In genomic region chr11:76744550-76744949, GRCm38 (mm10) we compare ENCODE assay signal across 11 mouse cellular contexts. TPM values are rescaled to one million over a fixed set of nuclear protein-coding genes. Genes with fewer than 3 reads are reported as not detected.
A peak's percentile ranks its signal among the peaks of the same experiment; 100 is the strongest.
DNase-seq lines count a peak whose midpoint lies in the region; ATAC-seq and TF ChIP-seq lines count a peak whose summit lies in the region.
"Had no signal": no experiment of that assay in that cellular context is flagged by ENCODE, and none has a peak within 500 bp of the region (broad histone marks: within the 10 kb centered on the region; RNA-seq: fewer than 3 reads in every experiment).

No protein-coding gene starts in this region.

- no peak overlapping the region for H3K4me3 ChIP-seq in liver, embryonic 14.5 days (ENCODE audit: insufficient read depth in 1 of 2, low read depth in 2 of 2, low read length in 2 of 2)
- H3K4me3 ChIP-seq in liver, embryonic 11.5 days (ENCODE audit: low read depth, low read length), result no peak overlapping the region
- no peak overlapping the region for H3K4me3 ChIP-seq in midbrain, embryonic 15.5 days
- H3K4me3 ChIP-seq: hindbrain, embryonic 15.5 days; stomach, embryonic 15.5 days had no signal

- no peak overlapping the region for H3K4me2 ChIP-seq in liver, embryonic 14.5 days (ENCODE audit: low read depth)
- no peak overlapping the region for H3K4me2 ChIP-seq in liver, embryonic 11.5 days
- no peak overlapping the region for H3K4me2 ChIP-seq in midbrain, embryonic 15.5 days
- H3K4me2 ChIP-seq: hindbrain, embryonic 15.5 days; stomach, embryonic 15.5 days had no signal

- no peak for DNase-seq in liver, embryonic 14.5 days (ENCODE audit: low read depth in 3 of 3, low spot score in 3 of 3)
- DNase-seq in liver, embryonic 11.5 days (ENCODE audit: low spot score), result no peak
- DNase-seq in brain, embryonic 14.5 days (ENCODE audit: low read depth), result peak; percentile 77
- peak; percentile 4 to 14 for DNase-seq in frontal cortex, postnatal 25 days (ENCODE audit: low spot score in 2 of 2)
- DNase-seq in layer of hippocampus, adult 9-10 months (ENCODE audit: low spot score), result peak; percentile 10
- peak; percentile 86 for DNase-seq in telencephalon, adult 2 months (ENCODE audit: low read depth, low spot score)
- DNase-seq in ovary, postnatal 10 days (ENCODE audit: low spot score), result no peak

- no peak for ATAC-seq in liver, embryonic 14.5 days (ENCODE audit: insufficient read depth)
- ATAC-seq in liver, embryonic 11.5 days (replicated peaks; ENCODE audit: low FRiP score), result no peak
- no peak for ATAC-seq in midbrain, embryonic 15.5 days (replicated peaks)

- TF ChIP-seq EP300 in liver, embryonic 14.5 days (IDR thresholded peaks at IDR 0.05; ENCODE audit: low read depth), result no peak

- peaks cover 16% of the 10 kb centered on the region for H3K36me3 ChIP-seq in liver, embryonic 14.5 days (replicated peaks; ENCODE audit: control insufficient read depth, insufficient read depth, low read depth)
- H3K36me3 ChIP-seq in liver, embryonic 11.5 days (ENCODE audit: control insufficient read depth, insufficient read depth, low read length), result peaks cover 22% of the 10 kb centered on the region; the same call in 1 of the 2 replicates
- peaks cover 28% of the 10 kb centered on the region for H3K36me3 ChIP-seq in midbrain, embryonic 15.5 days (replicated peaks)

- TF ChIP-seq CTCF in liver, embryonic 14.5 days (IDR thresholded peaks at IDR 0.05; ENCODE audit: low read depth), result 0 out of 2 replicates have a peak, but pooled peaks have one; percentile 5
- peak; percentile 55; the same call in 1 of the 2 replicates for TF ChIP-seq CTCF in brain, embryonic 14.5 days (IDR thresholded peaks at IDR 0.05; ENCODE audit: borderline replicate concordance, extremely low read depth, insufficient read depth, insufficient read length)

- no peak for TF ChIP-seq POLR2A in brain, embryonic 14.5 days (IDR thresholded peaks at IDR 0.05; ENCODE audit: borderline replicate concordance, extremely low read depth, insufficient read depth, insufficient read length, poor library complexity, severe bottlenecking)

- H3K9me3 ChIP-seq in liver, embryonic 14.5 days (ENCODE audit: control insufficient read depth, low read length), result no peaks in the 10 kb centered on the region
- H3K9me3 ChIP-seq in liver, embryonic 11.5 days (ENCODE audit: control insufficient read depth, low read length), result no peaks in the 10 kb centered on the region
- no peaks in the 10 kb centered on the region for H3K9me3 ChIP-seq in midbrain, embryonic 15.5 days
- H3K9me3 ChIP-seq: hindbrain, embryonic 15.5 days; stomach, embryonic 15.5 days had no signal

- WGBS in liver, embryonic 14.5 days (ENCODE audit: insufficient replicate concordance), result 72% methylated on average over 7 of the region's 7 CpGs
- 80% methylated on average over 7 of the region's 7 CpGs for WGBS in liver, embryonic 11.5 days
- 80% methylated on average over 7 of the region's 7 CpGs for WGBS in midbrain, embryonic 15.5 days

- no peaks in the 10 kb centered on the region for H3K27me3 ChIP-seq in liver, embryonic 14.5 days (ENCODE audit: control insufficient read depth, insufficient read depth, low read length)
- no peaks in the 10 kb centered on the region for H3K27me3 ChIP-seq in liver, embryonic 11.5 days (replicated peaks; ENCODE audit: control insufficient read depth, insufficient read depth, low read length)
- H3K27me3 ChIP-seq in midbrain, embryonic 15.5 days (replicated peaks), result no peaks in the 10 kb centered on the region
- H3K27me3 ChIP-seq: hindbrain, embryonic 15.5 days; stomach, embryonic 15.5 days had no signal

- no peak overlapping the region for H3K27ac ChIP-seq in liver, embryonic 14.5 days
- H3K27ac ChIP-seq in liver, embryonic 11.5 days (ENCODE audit: low read depth, low read length), result no peak overlapping the region
- H3K27ac ChIP-seq in midbrain, embryonic 15.5 days, result no peak overlapping the region
- H3K27ac ChIP-seq: hindbrain, embryonic 15.5 days; macrophage; stomach, embryonic 15.5 days had no signal

- H3K9ac ChIP-seq in liver, embryonic 14.5 days (replicated peaks), result no peak overlapping the region
- no peak overlapping the region for H3K9ac ChIP-seq in liver, embryonic 11.5 days (ENCODE audit: low read depth, low read length)
- no peak overlapping the region for H3K9ac ChIP-seq in midbrain, embryonic 15.5 days
- H3K9ac ChIP-seq: hindbrain, embryonic 15.5 days; stomach, embryonic 15.5 days had no signal

- no peaks in the 10 kb centered on the region for H3K4me1 ChIP-seq in liver, embryonic 14.5 days (replicated peaks; ENCODE audit: control insufficient read depth in 2 of 2, insufficient read depth in 2 of 2, low read length in 1 of 2)
- no peaks in the 10 kb centered on the region for H3K4me1 ChIP-seq in liver, embryonic 11.5 days (replicated peaks; ENCODE audit: control insufficient read depth, insufficient read depth, low read length)
- no peaks in the 10 kb centered on the region for H3K4me1 ChIP-seq in midbrain, embryonic 15.5 days
- H3K4me1 ChIP-seq: hindbrain, embryonic 15.5 days; stomach, embryonic 15.5 days had no signal

RNA-seq across cellular contexts. Expression of gene Gosr1, which starts 18.8 kb away (rescaled TPM):
- polyA plus RNA-seq in liver, embryonic 14.5 days (2012; rRNA removed), result 5.9 and 6.4 TPM in 2 replicates
- 12.3 and 15.8 TPM in 2 replicates for polyA plus RNA-seq in liver, embryonic 14.5 days (2014; fragmentation: Nextera tagmentation; extraction: Ambion mirVana)
- polyA plus RNA-seq in liver, embryonic 11.5 days (2014; fragmentation: Nextera tagmentation; extraction: Ambion mirVana), result 24.4 and 27.3 TPM in 2 replicates
- 24.1 and 27.0 TPM in 2 replicates for polyA plus RNA-seq in brain, embryonic 14.5 days (2012; rRNA removed)
- 24.5 and 25.4 TPM in 2 replicates for polyA plus RNA-seq in midbrain, embryonic 15.5 days (2015; fragmentation: Nextera tagmentation; extraction: Ambion mirVana)

Comparison
In these comparisons a context has a peak if more than half of its experiments do, and no peak if none do; other contexts are left out.
1. DNase-seq: peak in brain, embryonic 14.5 days (single experiment), frontal cortex, postnatal 25 days (2 of 2), layer of hippocampus, adult 9-10 months (single experiment) and telencephalon, adult 2 months (single experiment); none in liver, embryonic 14.5 days (0 of 3), liver, embryonic 11.5 days (single experiment) and ovary, postnatal 10 days (single experiment).